Mouse (Mus musculus): ENCODE results near the gene Ofcc1. TPM values are rescaled to one million over a fixed set of nuclear protein-coding genes. Genes with fewer than 3 reads are reported as not detected.

Gene Ofcc1
- polyA plus RNA-seq, 1 experiment from 2014 or later: not detected

GRCm38 (mm10) chr13:40285234-40285791, 75.9 kb downstream of the Ofcc1 start:
- Histone ChIP-seq H3K4me1 (ENCODE audit: control insufficient read depth, insufficient read depth, low read length) (0 out of 2 replicates have a peak, but pooled peaks cover 3% of the 10 kb centered on the region), H3K27ac (replicated peaks; ENCODE audit: low read depth, low read length) (no peak overlapping the region), H3K4me2 (ENCODE audit: low read depth, low read length) (no peak overlapping the region), H3K9ac (ENCODE audit: low read depth, low read length) (no peak overlapping the region), H3K36me3 (ENCODE audit: control insufficient read depth, insufficient read depth, low read length) (no peaks in the 10 kb centered on the region), H3K9me3 (ENCODE audit: control insufficient read depth, low read length) (no peaks in the 10 kb centered on the region), H3K4me3 (ENCODE audit: low read depth, low read length) (no peak overlapping the region), H3K27me3 (replicated peaks; ENCODE audit: control insufficient read depth, insufficient read depth, low read length) (no peaks in the 10 kb centered on the region; the same call in 1 of the 2 replicates)
- WGBS: 58% methylated on average over 15 of the region's 15 CpGs
- DNase-seq (ENCODE audit: low spot score) (no peak), ATAC-seq (ENCODE audit: low read depth) (no peak)

- 71% methylated on average over 5 of the region's 5 CpGs for WGBS
Measured at GRCm38 (mm10) chr13:40280616-40281015, 80.6 kb downstream of the Ofcc1 start.

GRCm38 (mm10) chr13:40267546-40267945, 93.7 kb downstream of the Ofcc1 start:
- H3K9ac ChIP-seq (ENCODE audit: low read depth, low read length): no peak overlapping the region
- ATAC-seq (ENCODE audit: low read depth) (no peak), DNase-seq (ENCODE audit: low spot score) (no peak)
- no peaks in the 10 kb centered on the region for H3K9me3 ChIP-seq (ENCODE audit: control insufficient read depth, low read length)
- no peak overlapping the region for H3K4me2 ChIP-seq (ENCODE audit: low read depth, low read length)
- no peaks in the 10 kb centered on the region for H3K4me1 ChIP-seq (ENCODE audit: control insufficient read depth, insufficient read depth, low read length)
- 87% methylated on average over 9 of the region's 9 CpGs for WGBS
- H3K27me3 ChIP-seq (replicated peaks; ENCODE audit: control insufficient read depth, insufficient read depth, low read length): no peaks in the 10 kb centered on the region
- no peak overlapping the region for H3K4me3 ChIP-seq (ENCODE audit: low read depth, low read length)
- H3K27ac ChIP-seq (replicated peaks; ENCODE audit: low read depth, low read length): no peak overlapping the region
- H3K36me3 ChIP-seq (ENCODE audit: control insufficient read depth, insufficient read depth, low read length): no peaks in the 10 kb centered on the region

More at GRCm38 (mm10) chr13:40280616-40281015, 80.6 kb downstream of the Ofcc1 start:
- H3K4me2 ChIP-seq (ENCODE audit: low read depth, low read length): no peak overlapping the region
- no peak overlapping the region for H3K4me3 ChIP-seq (ENCODE audit: low read depth, low read length)
- H3K9me3 ChIP-seq (ENCODE audit: control insufficient read depth, low read length): no peaks in the 10 kb centered on the region
- H3K27me3 ChIP-seq (replicated peaks; ENCODE audit: control insufficient read depth, insufficient read depth, low read length): no peaks in the 10 kb centered on the region
- no peak overlapping the region for H3K9ac ChIP-seq (ENCODE audit: low read depth, low read length)
- no peak for ATAC-seq (ENCODE audit: low read depth)
- no peaks in the 10 kb centered on the region for H3K36me3 ChIP-seq (ENCODE audit: control insufficient read depth, insufficient read depth, low read length)
- no peak overlapping the region for H3K27ac ChIP-seq (replicated peaks; ENCODE audit: low read depth, low read length)
- no peak for DNase-seq (ENCODE audit: low spot score)
- no peaks in the 10 kb centered on the region for H3K4me1 ChIP-seq (ENCODE audit: control insufficient read depth, insufficient read depth, low read length)

- no peak overlapping the region for H3K4me2 ChIP-seq (ENCODE audit: low read depth, low read length)
- peak overlapping the region; percentile 30; the same call in 1 of the 2 replicates for H3K9ac ChIP-seq (ENCODE audit: low read depth, low read length)
- no peak overlapping the region for H3K27ac ChIP-seq (replicated peaks; ENCODE audit: low read depth, low read length)
- no peaks in the 10 kb centered on the region for H3K9me3 ChIP-seq (ENCODE audit: control insufficient read depth, low read length)
- H3K36me3 ChIP-seq (ENCODE audit: control insufficient read depth, insufficient read depth, low read length): no peaks in the 10 kb centered on the region
- no peaks in the 10 kb centered on the region for H3K4me1 ChIP-seq (ENCODE audit: control insufficient read depth, insufficient read depth, low read length)
- H3K27me3 ChIP-seq (replicated peaks; ENCODE audit: control insufficient read depth, insufficient read depth, low read length): no peaks in the 10 kb centered on the region
- no peak for ATAC-seq (ENCODE audit: low read depth)
- H3K4me3 ChIP-seq (ENCODE audit: low read depth, low read length): no peak overlapping the region
- WGBS: 46% methylated on average over 16 of the region's 16 CpGs
- peak; percentile 42 for DNase-seq (ENCODE audit: low spot score)
Measured at GRCm38 (mm10) chr13:40263087-40263807, 98.0 kb downstream of the Ofcc1 start.

GRCm38 (mm10) chr13:40258757-40259156, 102.5 kb downstream of the Ofcc1 start:
- H3K27ac ChIP-seq (replicated peaks; ENCODE audit: low read depth, low read length): no peak overlapping the region
- WGBS: 74% methylated on average over 5 of the region's 5 CpGs
- no peaks in the 10 kb centered on the region for H3K9me3 ChIP-seq (ENCODE audit: control insufficient read depth, low read length)
- no peaks in the 10 kb centered on the region for H3K36me3 ChIP-seq (ENCODE audit: control insufficient read depth, insufficient read depth, low read length)
- H3K4me3 ChIP-seq (ENCODE audit: low read depth, low read length): no peak overlapping the region
- DNase-seq (ENCODE audit: low spot score): no peak
- no peak overlapping the region for H3K9ac ChIP-seq (ENCODE audit: low read depth, low read length)
- no peaks in the 10 kb centered on the region for H3K4me1 ChIP-seq (ENCODE audit: control insufficient read depth, insufficient read depth, low read length)
- H3K4me2 ChIP-seq (ENCODE audit: low read depth, low read length): no peak overlapping the region
- no peak for ATAC-seq (ENCODE audit: low read depth)
- no peaks in the 10 kb centered on the region for H3K27me3 ChIP-seq (replicated peaks; ENCODE audit: control insufficient read depth, insufficient read depth, low read length)

GRCm38 (mm10) chr13:40243821-40244220, 117.4 kb downstream of the Ofcc1 start:
- Histone ChIP-seq H3K4me1 (ENCODE audit: control insufficient read depth, insufficient read depth, low read length) (no peaks in the 10 kb centered on the region), H3K27ac (replicated peaks; ENCODE audit: low read depth, low read length) (no peak overlapping the region), H3K9me3 (ENCODE audit: control insufficient read depth, low read length) (no peaks in the 10 kb centered on the region), H3K27me3 (replicated peaks; ENCODE audit: control insufficient read depth, insufficient read depth, low read length) (no peaks in the 10 kb centered on the region), H3K4me3 (ENCODE audit: low read depth, low read length) (no peak overlapping the region), H3K36me3 (ENCODE audit: control insufficient read depth, insufficient read depth, low read length) (no peaks in the 10 kb centered on the region), H3K9ac (ENCODE audit: low read depth, low read length) (no peak overlapping the region), H3K4me2 (ENCODE audit: low read depth, low read length) (no peak overlapping the region)
- WGBS: 73% methylated on average over 6 of the region's 6 CpGs
- ATAC-seq (ENCODE audit: low read depth) (no peak), DNase-seq (ENCODE audit: low spot score) (no peak)

- 39% methylated on average over 3 of the region's 3 CpGs for WGBS
- Histone ChIP-seq H3K4me3 (ENCODE audit: low read depth, low read length) (no peak overlapping the region), H3K36me3 (ENCODE audit: control insufficient read depth, insufficient read depth, low read length) (no peaks in the 10 kb centered on the region), H3K27ac (replicated peaks; ENCODE audit: low read depth, low read length) (no peak overlapping the region), H3K4me1 (ENCODE audit: control insufficient read depth, insufficient read depth, low read length) (no peaks in the 10 kb centered on the region), H3K27me3 (replicated peaks; ENCODE audit: control insufficient read depth, insufficient read depth, low read length) (no peaks in the 10 kb centered on the region), H3K9ac (ENCODE audit: low read depth, low read length) (no peak overlapping the region), H3K9me3 (ENCODE audit: control insufficient read depth, low read length) (no peaks in the 10 kb centered on the region), H3K4me2 (ENCODE audit: low read depth, low read length) (no peak overlapping the region)
- DNase-seq (ENCODE audit: low spot score): no peak
- no peak for ATAC-seq (ENCODE audit: low read depth)
Measured at GRCm38 (mm10) chr13:40236356-40236755, 124.9 kb downstream of the Ofcc1 start.

- Histone ChIP-seq H3K9ac (ENCODE audit: low read depth, low read length) (no peak overlapping the region), H3K4me2 (ENCODE audit: low read depth, low read length) (no peak overlapping the region), H3K9me3 (ENCODE audit: control insufficient read depth, low read length) (no peaks in the 10 kb centered on the region), H3K27me3 (replicated peaks; ENCODE audit: control insufficient read depth, insufficient read depth, low read length) (no peaks in the 10 kb centered on the region), H3K27ac (replicated peaks; ENCODE audit: low read depth, low read length) (no peak overlapping the region), H3K4me3 (ENCODE audit: low read depth, low read length) (no peak overlapping the region), H3K36me3 (ENCODE audit: control insufficient read depth, insufficient read depth, low read length) (no peaks in the 10 kb centered on the region), H3K4me1 (ENCODE audit: control insufficient read depth, insufficient read depth, low read length) (no peaks in the 10 kb centered on the region)
- 78% methylated on average over 9 of the region's 9 CpGs for WGBS
- ATAC-seq (ENCODE audit: low read depth) (no peak), DNase-seq (ENCODE audit: low spot score) (no peak)
Measured at GRCm38 (mm10) chr13:40208314-40208713, 152.9 kb downstream of the Ofcc1 start.

GRCm38 (mm10) chr13:40181786-40182185, 179.5 kb downstream of the Ofcc1 start:
- H3K4me1 ChIP-seq (ENCODE audit: control insufficient read depth, insufficient read depth, low read length): no peaks in the 10 kb centered on the region
- no peak overlapping the region for H3K4me2 ChIP-seq (ENCODE audit: low read depth, low read length)
- no peaks in the 10 kb centered on the region for H3K27me3 ChIP-seq (replicated peaks; ENCODE audit: control insufficient read depth, insufficient read depth, low read length)
- peak; percentile 35 for DNase-seq (ENCODE audit: low spot score)
- ATAC-seq (ENCODE audit: low read depth): no peak
- H3K4me3 ChIP-seq (ENCODE audit: low read depth, low read length): no peak overlapping the region
- 22% methylated on average over 3 of the region's 3 CpGs for WGBS
- no peak overlapping the region for H3K27ac ChIP-seq (replicated peaks; ENCODE audit: low read depth, low read length)
- no peaks in the 10 kb centered on the region for H3K9me3 ChIP-seq (ENCODE audit: control insufficient read depth, low read length)
- H3K9ac ChIP-seq (ENCODE audit: low read depth, low read length): no peak overlapping the region
- H3K36me3 ChIP-seq (ENCODE audit: control insufficient read depth, insufficient read depth, low read length): no peaks in the 10 kb centered on the region
